Mouse (Mus musculus): ENCODE results near the gene Bcar3. TPM values are rescaled to one million over a fixed set of nuclear protein-coding genes. Genes with fewer than 3 reads are reported as not detected.

Gene Bcar3
- polyA plus RNA-seq, 1 experiment from 2014 or later: 13.7 TPM

DNA sequence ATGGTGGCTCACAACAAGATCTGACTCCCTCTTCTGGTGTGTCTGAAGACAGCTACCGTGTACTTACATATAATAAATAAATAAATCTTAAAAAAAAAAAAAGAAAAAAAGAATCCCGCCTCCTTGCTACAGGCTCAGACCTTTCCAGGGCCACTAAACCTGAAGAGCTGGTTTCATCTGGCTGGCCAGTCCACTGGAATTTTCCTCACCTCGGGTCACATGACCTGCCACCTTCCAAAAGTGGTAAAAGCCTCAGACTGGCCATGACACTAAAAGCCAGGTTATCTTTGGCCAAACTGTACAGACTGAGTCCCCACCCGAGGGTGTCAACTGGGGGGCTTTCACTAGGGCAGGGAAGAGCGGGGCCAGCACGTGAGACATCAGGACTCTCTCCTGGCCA lies 29.9 kb downstream of the Bcar3 start:
- no peaks in the 10 kb centered on the region for H3K9me3 ChIP-seq (replicated peaks; ENCODE audit: control insufficient read depth, low read length)
- 77% methylated on average over 6 of the region's 6 CpGs for WGBS
- H3K27me3 ChIP-seq (ENCODE audit: control insufficient read depth, insufficient read depth, low read length): no peaks in the 10 kb centered on the region
- H3K9ac ChIP-seq (ENCODE audit: low read length): no peak overlapping the region
- no peaks in the 10 kb centered on the region for H3K36me3 ChIP-seq (ENCODE audit: control insufficient read depth, insufficient read depth, low read length)
- H3K4me2 ChIP-seq (ENCODE audit: low read depth, low read length): no peak overlapping the region
- no peak overlapping the region for H3K27ac ChIP-seq (ENCODE audit: low read length)
- H3K4me1 ChIP-seq (ENCODE audit: control insufficient read depth, insufficient read depth, low read length): 0 out of 2 replicates have a peak, but pooled peaks cover 9% of the 10 kb centered on the region
- H3K4me3 ChIP-seq (replicated peaks; ENCODE audit: low read length): no peak overlapping the region
- no peak for ATAC-seq (ENCODE audit: insufficient read depth, low FRiP score)

DNA sequence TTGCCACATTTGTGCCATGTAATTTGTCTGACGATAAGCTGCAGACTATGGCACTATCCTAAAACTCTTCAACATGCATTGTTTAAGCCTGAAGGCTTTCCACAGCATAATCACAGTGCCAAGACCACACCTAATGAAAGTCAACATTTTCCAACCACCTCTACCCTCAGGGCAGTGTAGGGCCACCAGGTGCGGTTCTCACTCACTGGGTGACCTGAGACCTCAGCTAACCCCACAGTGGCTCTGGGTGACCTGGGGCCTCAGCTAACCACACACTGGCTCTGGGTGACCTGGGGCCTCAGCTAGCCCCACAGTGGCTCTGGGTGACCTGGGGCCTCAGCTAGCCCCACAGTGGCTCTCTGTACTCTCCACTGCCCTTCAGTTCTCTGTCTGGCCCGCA lies 30.6 kb downstream of the Bcar3 start:
- peak; percentile 60; the same call in 1 of the 2 replicates for ATAC-seq (ENCODE audit: insufficient read depth, low FRiP score)
- no peaks in the 10 kb centered on the region for H3K9me3 ChIP-seq (replicated peaks; ENCODE audit: control insufficient read depth, low read length)
- WGBS: 71% methylated on average over 3 of the region's 3 CpGs

DNA sequence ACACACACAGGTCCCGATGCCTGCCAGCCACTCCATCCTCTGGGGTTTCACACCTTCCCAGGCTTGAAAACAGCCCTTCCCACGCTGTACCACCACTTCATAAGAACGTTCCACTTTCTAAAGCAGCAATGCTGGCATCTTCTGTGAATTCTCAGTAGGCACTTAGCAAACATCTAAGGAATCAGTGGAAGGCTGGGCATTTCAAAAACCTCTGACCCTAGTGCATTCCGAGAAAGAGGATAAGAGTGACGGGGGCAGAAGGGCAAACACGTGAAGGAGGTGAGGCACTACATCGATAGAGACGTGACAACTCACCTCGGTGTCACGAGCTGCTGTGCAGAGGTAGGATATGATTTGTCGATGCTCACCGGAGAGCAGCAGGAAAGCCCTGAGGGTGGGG lies 36.5 kb downstream of the Bcar3 start:
- no peaks in the 10 kb centered on the region for H3K27me3 ChIP-seq (ENCODE audit: control insufficient read depth, insufficient read depth, low read length)
- H3K9ac ChIP-seq (ENCODE audit: low read length): no peak overlapping the region
- no peak overlapping the region for H3K4me2 ChIP-seq (ENCODE audit: low read depth, low read length)
- H3K36me3 ChIP-seq (ENCODE audit: control insufficient read depth, insufficient read depth, low read length): no peaks in the 10 kb centered on the region
- no peak for ATAC-seq (ENCODE audit: insufficient read depth, low FRiP score)
- no peak overlapping the region for H3K27ac ChIP-seq (ENCODE audit: low read length)
- WGBS: 46% methylated on average over 12 of the region's 12 CpGs
- H3K4me1 ChIP-seq (ENCODE audit: control insufficient read depth, insufficient read depth, low read length): 0 out of 2 replicates have a peak, but pooled peaks cover 3% of the 10 kb centered on the region
- no peak overlapping the region for H3K4me3 ChIP-seq (replicated peaks; ENCODE audit: low read length)
- no peaks in the 10 kb centered on the region for H3K9me3 ChIP-seq (replicated peaks; ENCODE audit: control insufficient read depth, low read length)

More for the DNA sequence above, 30.6 kb downstream of the Bcar3 start:
- Histone ChIP-seq H3K27ac (ENCODE audit: low read length) (no peak overlapping the region), H3K27me3 (ENCODE audit: control insufficient read depth, insufficient read depth, low read length) (no peaks in the 10 kb centered on the region), H3K4me3 (replicated peaks; ENCODE audit: low read length) (no peak overlapping the region), H3K4me1 (ENCODE audit: control insufficient read depth, insufficient read depth, low read length) (0 out of 2 replicates have a peak, but pooled peaks cover 9% of the 10 kb centered on the region), H3K4me2 (ENCODE audit: low read depth, low read length) (no peak overlapping the region), H3K36me3 (ENCODE audit: control insufficient read depth, insufficient read depth, low read length) (no peaks in the 10 kb centered on the region), H3K9ac (ENCODE audit: low read length) (no peak overlapping the region)

DNA sequence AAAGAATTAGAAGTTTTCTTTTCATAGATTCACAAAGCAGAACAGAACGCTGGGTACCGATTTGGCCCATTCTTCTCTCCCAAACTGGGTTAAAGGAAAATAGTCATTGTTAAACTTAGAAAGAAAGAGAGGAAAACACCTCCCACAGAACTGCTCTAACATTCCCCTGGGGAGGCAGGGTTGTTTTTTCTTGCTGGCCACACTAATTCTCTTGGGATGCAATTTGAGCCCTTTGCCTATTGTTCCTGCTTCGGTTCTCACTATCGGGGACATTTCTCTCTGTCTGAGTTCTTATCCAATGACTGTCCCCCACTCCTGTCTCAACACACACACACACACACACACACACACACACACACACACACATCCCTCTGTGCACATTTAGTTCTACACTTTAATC lies 39.6 kb downstream of the Bcar3 start:
- no peak for ATAC-seq (ENCODE audit: insufficient read depth, low FRiP score)
- H3K9ac ChIP-seq (ENCODE audit: low read length): no peak overlapping the region
- no peak overlapping the region for H3K27ac ChIP-seq (ENCODE audit: low read length)
- WGBS: 57% methylated on average over 4 of the region's 4 CpGs
- H3K27me3 ChIP-seq (ENCODE audit: control insufficient read depth, insufficient read depth, low read length): no peaks in the 10 kb centered on the region
- H3K36me3 ChIP-seq (ENCODE audit: control insufficient read depth, insufficient read depth, low read length): no peaks in the 10 kb centered on the region
- no peaks in the 10 kb centered on the region for H3K9me3 ChIP-seq (replicated peaks; ENCODE audit: control insufficient read depth, low read length)
- H3K4me3 ChIP-seq (replicated peaks; ENCODE audit: low read length): no peak overlapping the region
- H3K4me2 ChIP-seq (ENCODE audit: low read depth, low read length): no peak overlapping the region
- H3K4me1 ChIP-seq (ENCODE audit: control insufficient read depth, insufficient read depth, low read length): 0 out of 2 replicates have a peak, but pooled peaks cover 3% of the 10 kb centered on the region

DNA sequence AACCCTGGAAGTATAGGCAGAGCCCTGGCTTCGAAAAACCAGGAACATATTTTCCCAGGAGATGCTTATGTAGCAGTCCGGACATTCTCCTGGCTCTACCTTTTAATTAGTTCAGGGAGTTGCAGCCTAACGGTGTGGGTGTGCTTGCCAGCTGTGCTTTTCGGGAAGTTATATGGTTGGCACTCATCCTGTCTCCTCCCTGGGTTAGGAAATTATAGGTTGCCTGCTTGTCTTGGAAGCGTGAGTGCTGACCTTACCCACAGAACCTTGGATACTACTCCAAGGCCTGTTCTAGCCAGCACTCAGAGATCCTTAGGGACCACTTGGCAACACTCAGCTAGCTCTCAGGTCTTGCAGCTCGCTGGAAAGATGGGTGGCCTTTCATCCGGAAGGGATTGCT lies 40.0 kb downstream of the Bcar3 start:
- Histone ChIP-seq H3K27me3 (ENCODE audit: control insufficient read depth, insufficient read depth, low read length) (no peaks in the 10 kb centered on the region), H3K4me1 (ENCODE audit: control insufficient read depth, insufficient read depth, low read length) (0 out of 2 replicates have a peak, but pooled peaks cover 3% of the 10 kb centered on the region), H3K9me3 (replicated peaks; ENCODE audit: control insufficient read depth, low read length) (no peaks in the 10 kb centered on the region), H3K9ac (ENCODE audit: low read length) (no peak overlapping the region), H3K36me3 (ENCODE audit: control insufficient read depth, insufficient read depth, low read length) (no peaks in the 10 kb centered on the region), H3K4me2 (ENCODE audit: low read depth, low read length) (no peak overlapping the region), H3K4me3 (replicated peaks; ENCODE audit: low read length) (no peak overlapping the region), H3K27ac (ENCODE audit: low read length) (no peak overlapping the region)
- ATAC-seq (ENCODE audit: insufficient read depth, low FRiP score): no peak
- whole genome bisulfite sequencing: 57% methylated on average over 7 of the region's 7 CpGs

DNA sequence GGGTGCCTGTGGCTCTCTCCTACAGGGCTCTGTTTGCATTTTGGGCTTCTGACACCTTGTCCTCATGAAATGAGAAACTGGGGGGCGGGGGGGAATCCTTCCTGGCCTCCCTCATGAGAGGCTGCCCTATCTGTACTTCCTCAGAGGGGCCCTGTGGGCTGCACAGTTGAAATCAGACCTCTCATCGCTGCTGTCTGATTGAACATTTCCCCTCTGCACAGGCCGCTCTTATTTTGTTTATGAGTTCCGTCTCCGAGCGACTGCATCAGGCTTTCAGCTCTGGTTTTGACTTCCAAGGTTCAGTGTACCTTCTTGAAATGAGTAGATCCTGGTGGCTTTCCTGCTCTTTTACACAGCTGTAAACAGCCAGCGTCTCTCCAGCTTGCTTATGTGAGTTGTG lies 40.4 kb downstream of the Bcar3 start:
- H3K27ac ChIP-seq (ENCODE audit: low read length): no peak overlapping the region
- WGBS: 47% methylated on average over 7 of the region's 7 CpGs

DNA sequence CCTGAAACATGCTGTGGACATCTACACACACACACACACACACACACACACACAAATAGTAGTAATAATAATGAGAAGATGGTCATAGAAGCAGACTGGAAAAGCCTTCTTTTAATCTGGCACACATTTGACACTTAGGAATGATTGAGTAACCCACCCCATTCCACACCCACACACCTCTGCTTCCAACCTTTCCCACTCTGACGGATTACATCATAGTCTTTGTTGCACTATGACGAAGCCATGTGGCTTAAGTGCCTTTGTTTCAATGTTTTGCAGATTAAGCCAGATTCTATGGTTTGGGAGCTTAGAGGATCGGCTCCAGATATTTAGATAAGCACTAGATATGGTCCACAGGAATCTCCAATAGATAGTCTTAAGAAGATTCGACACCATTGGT lies 42.1 kb downstream of the Bcar3 start:
- no peak for ATAC-seq (ENCODE audit: insufficient read depth, low FRiP score)
- WGBS: 78% methylated on average over 4 of the region's 4 CpGs
- Histone ChIP-seq H3K27ac (ENCODE audit: low read length) (no peak overlapping the region), H3K9me3 (replicated peaks; ENCODE audit: control insufficient read depth, low read length) (no peaks in the 10 kb centered on the region), H3K4me1 (ENCODE audit: control insufficient read depth, insufficient read depth, low read length) (0 out of 2 replicates have a peak, but pooled peaks cover 3% of the 10 kb centered on the region), H3K4me3 (replicated peaks; ENCODE audit: low read length) (no peak overlapping the region), H3K9ac (ENCODE audit: low read length) (no peak overlapping the region), H3K27me3 (ENCODE audit: control insufficient read depth, insufficient read depth, low read length) (no peaks in the 10 kb centered on the region), H3K36me3 (ENCODE audit: control insufficient read depth, insufficient read depth, low read length) (no peaks in the 10 kb centered on the region), H3K4me2 (ENCODE audit: low read depth, low read length) (no peak overlapping the region)

More for the DNA sequence above, 40.4 kb downstream of the Bcar3 start:
- H3K4me3 ChIP-seq (replicated peaks; ENCODE audit: low read length): no peak overlapping the region
- H3K4me1 ChIP-seq (ENCODE audit: control insufficient read depth, insufficient read depth, low read length): 0 out of 2 replicates have a peak, but pooled peaks cover 3% of the 10 kb centered on the region
- no peak overlapping the region for H3K4me2 ChIP-seq (ENCODE audit: low read depth, low read length)
- no peak overlapping the region for H3K9ac ChIP-seq (ENCODE audit: low read length)
- no peaks in the 10 kb centered on the region for H3K9me3 ChIP-seq (replicated peaks; ENCODE audit: control insufficient read depth, low read length)
- H3K27me3 ChIP-seq (ENCODE audit: control insufficient read depth, insufficient read depth, low read length): no peaks in the 10 kb centered on the region
- ATAC-seq (ENCODE audit: insufficient read depth, low FRiP score): no peak
- H3K36me3 ChIP-seq (ENCODE audit: control insufficient read depth, insufficient read depth, low read length): no peaks in the 10 kb centered on the region

DNA sequence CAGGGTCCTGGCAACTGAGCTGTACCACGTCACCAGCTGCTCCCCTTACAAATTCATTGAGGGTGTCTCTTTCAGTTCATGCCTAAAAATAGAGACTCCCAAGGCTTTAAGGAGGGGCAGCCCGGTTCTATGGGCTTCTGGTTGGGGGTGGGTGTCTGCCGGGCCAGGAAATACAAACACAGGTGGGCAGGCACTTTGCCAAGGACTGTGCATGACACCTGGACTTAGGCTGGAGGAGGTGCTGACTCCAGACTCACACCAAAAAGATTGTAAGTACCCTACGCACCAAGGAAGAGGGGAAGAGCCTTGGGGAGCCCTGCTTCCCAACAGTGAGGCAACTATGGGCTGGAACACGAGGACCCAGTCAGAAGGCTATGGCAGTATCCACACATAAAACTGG lies 44.1 kb downstream of the Bcar3 start:
- H3K4me1 ChIP-seq (ENCODE audit: control insufficient read depth, insufficient read depth, low read length): 0 out of 2 replicates have a peak, but pooled peaks cover 3% of the 10 kb centered on the region
- no peak for ATAC-seq (ENCODE audit: insufficient read depth, low FRiP score)
- no peaks in the 10 kb centered on the region for H3K9me3 ChIP-seq (replicated peaks; ENCODE audit: control insufficient read depth, low read length)
- no peaks in the 10 kb centered on the region for H3K27me3 ChIP-seq (ENCODE audit: control insufficient read depth, insufficient read depth, low read length)
- H3K4me3 ChIP-seq (replicated peaks; ENCODE audit: low read length): no peak overlapping the region
- no peak overlapping the region for H3K9ac ChIP-seq (ENCODE audit: low read length)
- no peak overlapping the region for H3K27ac ChIP-seq (ENCODE audit: low read length)
- 49% methylated on average over 5 of the region's 5 CpGs for WGBS
- H3K4me2 ChIP-seq (ENCODE audit: low read depth, low read length): no peak overlapping the region
- no peaks in the 10 kb centered on the region for H3K36me3 ChIP-seq (ENCODE audit: control insufficient read depth, insufficient read depth, low read length)

DNA sequence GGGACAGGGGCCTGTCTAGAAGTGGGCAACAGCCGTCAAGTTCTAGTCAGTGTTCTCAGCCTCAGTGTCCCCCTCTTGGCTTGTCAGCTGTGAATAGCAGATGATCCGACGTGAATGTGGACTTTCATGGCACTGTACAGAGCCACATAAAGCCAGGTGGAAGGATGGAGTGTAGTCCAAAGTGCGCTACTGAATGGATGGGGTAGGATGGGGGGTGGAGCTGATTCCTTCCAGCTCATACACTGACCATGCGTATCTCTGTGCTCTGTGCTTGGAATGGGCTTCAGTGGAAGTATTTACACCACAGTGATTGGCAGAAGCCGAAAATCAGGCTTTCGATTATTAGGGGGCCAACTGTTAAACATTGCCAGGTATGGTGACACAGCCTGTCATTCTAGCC lies 45.0 kb downstream of the Bcar3 start:
- Histone ChIP-seq H3K27ac (ENCODE audit: low read length) (no peak overlapping the region), H3K36me3 (ENCODE audit: control insufficient read depth, insufficient read depth, low read length) (no peaks in the 10 kb centered on the region), H3K4me2 (ENCODE audit: low read depth, low read length) (no peak overlapping the region), H3K27me3 (ENCODE audit: control insufficient read depth, insufficient read depth, low read length) (no peaks in the 10 kb centered on the region), H3K4me1 (ENCODE audit: control insufficient read depth, insufficient read depth, low read length) (0 out of 2 replicates have a peak, but pooled peaks cover 3% of the 10 kb centered on the region), H3K4me3 (replicated peaks; ENCODE audit: low read length) (no peak overlapping the region), H3K9ac (ENCODE audit: low read length) (no peak overlapping the region), H3K9me3 (replicated peaks; ENCODE audit: control insufficient read depth, low read length) (no peaks in the 10 kb centered on the region)
- no peak for ATAC-seq (ENCODE audit: insufficient read depth, low FRiP score)
- 92% methylated on average over 7 of the region's 7 CpGs for WGBS

Data from stomach, embryonic 16.5 days (tissue).